Mouse (Mus musculus) C2C12 (cell line): Measurements from ENCODE around the gene Tmem198.

ENCODE experiments used
- CEBPB ChIP-seq: IDR thresholded peaks from one replicate; pipeline ENCODE4 v1.6.1; 2011; ENCODE audit warnings: low read depth, mild to moderate bottlenecking, control low read depth, moderate library complexity
- CTCF ChIP-seq: IDR thresholded peaks from one replicate; pipeline ENCODE4 v1.5.1; 2011; ENCODE audit not compliant: control insufficient read depth, insufficient read depth, insufficient read length
- MYOG ChIP-seq: IDR thresholded peaks from one replicate; pipeline ENCODE4 v1.6.1; 2011; ENCODE audit not compliant: control insufficient read depth, insufficient read length; ENCODE audit errors: extremely low read depth

DNA sequence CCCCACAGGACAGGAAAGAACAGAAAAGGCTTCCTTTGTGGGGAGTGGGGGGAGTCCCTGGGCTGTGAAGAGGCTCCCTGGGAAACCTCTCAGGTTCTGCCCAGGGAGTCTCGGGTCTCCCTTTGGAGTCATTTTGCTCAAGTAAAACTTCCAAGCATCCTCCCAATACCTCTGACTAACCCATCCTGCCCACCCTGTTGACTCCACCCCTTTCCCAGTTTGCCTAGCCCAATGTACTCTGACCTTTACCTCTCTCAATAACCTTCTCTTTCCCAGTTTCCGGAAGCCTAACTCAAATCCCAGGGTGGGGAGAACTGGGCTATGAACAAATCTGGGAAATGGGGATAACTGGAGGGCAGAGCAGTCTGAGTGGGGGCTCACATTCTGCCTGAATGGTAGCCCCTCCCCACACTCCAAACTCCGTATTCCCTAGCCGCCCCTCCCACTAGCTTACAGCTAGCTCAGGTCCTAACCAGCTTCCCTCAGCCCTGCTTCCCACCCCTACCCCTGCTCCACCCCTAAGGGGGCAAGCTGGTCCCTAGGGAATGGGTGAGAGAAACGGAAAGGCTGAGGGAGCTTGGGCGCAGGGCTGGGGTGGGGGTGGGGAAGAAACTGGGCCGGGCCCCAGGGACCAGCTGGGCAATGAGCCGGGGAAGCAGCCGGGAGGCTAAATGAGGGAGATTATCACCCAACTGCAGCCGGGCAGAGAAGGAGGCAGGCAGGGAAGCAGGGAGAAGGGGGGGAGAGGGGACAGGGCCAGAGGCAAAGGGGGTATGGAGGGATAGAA lies 31.9 kb upstream of the Tmem198 start:
- TF ChIP-seq MYOG: no peak
- TF ChIP-seq CEBPB: no peak
- TF ChIP-seq CTCF: no peak
